Mouse (Mus musculus) stomach, embryonic 16.5 days (tissue): Measurements from ENCODE around the gene Xirp1. TPM values are rescaled to one million over a fixed set of nuclear protein-coding genes. Genes with fewer than 3 reads are reported as not detected.

Experiments
- ATAC-seq: fragments of 200-750 bp; cut with Nextera tagmentation; 2 replicates; pipeline ENCODE4 v1.8.0; 2017; ENCODE audit warnings: moderate number of reproducible peaks, moderate TSS enrichment; ENCODE audit not compliant: insufficient read depth, low FRiP score
- H3K27ac ChIP-seq: fragments of 300-500 bp; sonication (generic); 2 replicates; pipeline ENCODE4 v1.5.1; 2014; ENCODE audit warnings: low read length
- H3K27me3 ChIP-seq: fragments of 300-500 bp; sonication (generic); 2 replicates; pipeline ENCODE4 v1.6.1; 2014; ENCODE audit warnings: low read length, control low read depth, mixed read lengths; ENCODE audit not compliant: control insufficient read depth, insufficient read depth
- H3K36me3 ChIP-seq: fragments of 300-500 bp; sonication (generic); 2 replicates; pipeline ENCODE4 v1.6.1; 2014; ENCODE audit warnings: low read length; ENCODE audit not compliant: control insufficient read depth, insufficient read depth
- H3K4me1 ChIP-seq: fragments of 300-500 bp; sonication (generic); 2 replicates; pipeline ENCODE4 v1.6.1; 2014; ENCODE audit warnings: low read length, control low read depth, mixed read lengths; ENCODE audit not compliant: control insufficient read depth, insufficient read depth
- H3K4me2 ChIP-seq: fragments of 300-500 bp; sonication (generic); 2 replicates; pipeline ENCODE4 v1.6.1; 2014; ENCODE audit warnings: low read depth, low read length, mixed read lengths
- H3K4me3 ChIP-seq: fragments of 300-500 bp; sonication (generic); replicated peaks from 2 replicates; pipeline ENCODE4 v1.5.1; 2014; ENCODE audit warnings: mild to moderate bottlenecking, low read length
- H3K9ac ChIP-seq: fragments of 300-500 bp; sonication (generic); 2 replicates; pipeline ENCODE4 v1.6.1; 2014; ENCODE audit warnings: low read length
- H3K9me3 ChIP-seq: fragments of 300-500 bp; sonication (generic); replicated peaks from 2 replicates; pipeline ENCODE4 v1.6.1; 2016; ENCODE audit warnings: low read length, control low read depth; ENCODE audit not compliant: control insufficient read depth
- WGBS: fragments of 180-500 bp; shearing (Covaris S2); extraction: QIAGEN DNeasy Blood & Tissue Kit; methylation state at CpG from one replicate; pipeline ENCODE4 v1.1.7; 2014; 5-methylcytosine and 5-hydroxymethylcytosine counted together
- polyA plus RNA-seq: library from polyadenylated mRNA; unstranded; fragments of >200 nt; fragmentation: Nextera tagmentation; extraction: Ambion mirVana; gene quantifications from 2 replicates; pipeline ENCODE4 v1.2.1, GENCODE M21; 2015

Gene Xirp1
- polyA plus RNA-seq, 1 experiment from 2014 or later, result 1.6 TPM

GRCm38 (mm10) chr9:119978811-119979441 is 44.5 kb downstream of the Xirp1 start:
- Histone ChIP-seq H3K27ac (no peak overlapping the region), H3K4me2 (no peak overlapping the region), H3K4me1 (peaks cover 57% of the 10 kb centered on the region), H3K27me3 (no peaks in the 10 kb centered on the region), H3K36me3 (peaks cover 7% of the 10 kb centered on the region; the same call in 1 of the 2 replicates), H3K9ac (0 out of 2 replicates have a peak overlapping the region, but pooled peaks have one; percentile 28), H3K9me3 (no peaks in the 10 kb centered on the region), H3K4me3 (no peak overlapping the region)
- 76% methylated on average over 6 of the region's 6 CpGs for WGBS
- no peak for ATAC-seq

GRCm38 (mm10) chr9:119978151-119978810 is 45.1 kb downstream of the Xirp1 start:
- ATAC-seq, result no peak

GRCm38 (mm10) chr9:119977557-119978060 is 45.8 kb downstream of the Xirp1 start:
- peak overlapping the region; percentile 15; the same call in 1 of the 2 replicates for H3K4me2 ChIP-seq
- no peaks in the 10 kb centered on the region for H3K9me3 ChIP-seq
- H3K27ac ChIP-seq, result peak overlapping the region; percentile 42; the same call in 1 of the 2 replicates
- WGBS, result 46% methylated on average over 5 of the region's 5 CpGs
- ATAC-seq, result no peak
- H3K4me1 ChIP-seq, result peaks cover 55% of the 10 kb centered on the region
- H3K4me3 ChIP-seq, result no peak overlapping the region
- no peaks in the 10 kb centered on the region for H3K27me3 ChIP-seq
- 0 out of 2 replicates have a peak overlapping the region, but pooled peaks have one; percentile 20 for H3K9ac ChIP-seq
- H3K36me3 ChIP-seq, result peaks cover 20% of the 10 kb centered on the region; the same call in 1 of the 2 replicates

More at GRCm38 (mm10) chr9:119978151-119978810, 45.1 kb downstream of the Xirp1 start:
- Histone ChIP-seq H3K27me3 (no peaks in the 10 kb centered on the region), H3K9ac (peak overlapping the region; percentile 4; the same call in 1 of the 2 replicates), H3K4me2 (0 out of 2 replicates have a peak overlapping the region, but pooled peaks have one; percentile 15), H3K4me1 (peaks cover 57% of the 10 kb centered on the region), H3K27ac (peak overlapping the region; percentile 42; the same call in 1 of the 2 replicates), H3K4me3 (no peak overlapping the region), H3K9me3 (no peaks in the 10 kb centered on the region), H3K36me3 (peaks cover 13% of the 10 kb centered on the region; the same call in 1 of the 2 replicates)
- WGBS, result 39% methylated on average over 9 of the region's 9 CpGs

- peaks cover 49% of the 10 kb centered on the region for H3K4me1 ChIP-seq
- no peaks in the 10 kb centered on the region for H3K27me3 ChIP-seq
- peak overlapping the region; percentile 15; the same call in 1 of the 2 replicates for H3K4me2 ChIP-seq
- 30% methylated on average over 17 of the region's 17 CpGs for WGBS
- peaks cover 21% of the 10 kb centered on the region; the same call in 1 of the 2 replicates for H3K36me3 ChIP-seq
- no peak for ATAC-seq
- H3K9me3 ChIP-seq, result no peaks in the 10 kb centered on the region
- no peak overlapping the region for H3K4me3 ChIP-seq
- H3K27ac ChIP-seq, result peak overlapping the region; percentile 42; the same call in 1 of the 2 replicates
- H3K9ac ChIP-seq, result 0 out of 2 replicates have a peak overlapping the region, but pooled peaks have one; percentile 20
Observed at GRCm38 (mm10) chr9:119976704-119977556, 46.5 kb downstream of the Xirp1 start.

GRCm38 (mm10) chr9:119975286-119975685 is 48.1 kb downstream of the Xirp1 start:
- Histone ChIP-seq H3K36me3 (peaks cover 21% of the 10 kb centered on the region; the same call in 1 of the 2 replicates), H3K9ac (no peak overlapping the region), H3K27ac (no peak overlapping the region), H3K4me2 (no peak overlapping the region), H3K4me1 (peaks cover 43% of the 10 kb centered on the region), H3K4me3 (no peak overlapping the region), H3K27me3 (no peaks in the 10 kb centered on the region), H3K9me3 (no peaks in the 10 kb centered on the region)
- ATAC-seq, result no peak
- 83% methylated on average over 4 of the region's 4 CpGs for WGBS

- Histone ChIP-seq H3K4me1 (peaks cover 39% of the 10 kb centered on the region), H3K27me3 (no peaks in the 10 kb centered on the region), H3K9me3 (no peaks in the 10 kb centered on the region), H3K4me3 (no peak overlapping the region), H3K36me3 (peaks cover 21% of the 10 kb centered on the region; the same call in 1 of the 2 replicates), H3K4me2 (no peak overlapping the region), H3K27ac (no peak overlapping the region), H3K9ac (no peak overlapping the region)
- WGBS, result 82% methylated on average over 5 of the region's 5 CpGs
- no peak for ATAC-seq
Observed at GRCm38 (mm10) chr9:119974609-119975008, 48.8 kb downstream of the Xirp1 start.

- H3K27ac ChIP-seq, result no peak overlapping the region
- WGBS, result 92% methylated on average over 27 of the region's 27 CpGs
- no peak overlapping the region for H3K9ac ChIP-seq
- H3K4me1 ChIP-seq, result peaks cover 34% of the 10 kb centered on the region
- no peak overlapping the region for H3K4me2 ChIP-seq
- no peak for ATAC-seq
- H3K9me3 ChIP-seq, result no peaks in the 10 kb centered on the region
- no peak overlapping the region for H3K4me3 ChIP-seq
- no peaks in the 10 kb centered on the region for H3K27me3 ChIP-seq
- H3K36me3 ChIP-seq, result peaks cover 21% of the 10 kb centered on the region; the same call in 1 of the 2 replicates
Observed at GRCm38 (mm10) chr9:119973869-119974520, 49.4 kb downstream of the Xirp1 start.

GRCm38 (mm10) chr9:119973281-119973680 is 50.1 kb downstream of the Xirp1 start:
- no peak overlapping the region for H3K9ac ChIP-seq
- 92% methylated on average over 23 of the region's 23 CpGs for WGBS
- H3K4me1 ChIP-seq, result peaks cover 27% of the 10 kb centered on the region
- no peak overlapping the region for H3K4me2 ChIP-seq
- no peak for ATAC-seq
- H3K9me3 ChIP-seq, result no peaks in the 10 kb centered on the region
- peaks cover 21% of the 10 kb centered on the region; the same call in 1 of the 2 replicates for H3K36me3 ChIP-seq
- no peaks in the 10 kb centered on the region for H3K27me3 ChIP-seq
- H3K4me3 ChIP-seq, result no peak overlapping the region
- H3K27ac ChIP-seq, result no peak overlapping the region
